Mouse (Mus musculus) olfactory bulb, adult 2 months (tissue): ENCODE measurements at regions not wholly inside any gene's neighbourhood (a gene's known extent, or its start where the extent isn't known, plus 50 kb on each side); places are given as distances from the start of the nearest gene placed in this dataset.

Source experiments
- CTCF ChIP-seq: fragments of 200-500 bp; IDR thresholded peaks from 2 replicates; pipeline ENCODE4 v1.5.1; 2012; ENCODE audit warnings: low read depth, mild to moderate bottlenecking, low read length, moderate library complexity; ENCODE audit not compliant: insufficient read depth
- POLR2A ChIP-seq: fragments of 200-500 bp; IDR thresholded peaks from 2 replicates; pipeline ENCODE4 v1.6.1; 2012; ENCODE audit warnings: mild to moderate bottlenecking, low read depth, low read length, moderate library complexity; ENCODE audit not compliant: insufficient read depth

GRCm38 (mm10) chr11:24301201-24301600, 223.3 kb downstream of the Bcl11a start:
- TF ChIP-seq CTCF (no peak), POLR2A (no peak)
